Mouse (Mus musculus) thymus, postnatal 10 days (tissue): ENCODE measurements around the gene Slc12a9.
A peak's percentile ranks its signal among the peaks of the same experiment; 100 is the strongest.

ENCODE experiments used
- DNase-seq, 2 experiments: peaks; one replicate each; pipeline ENCODE4 v3.0.0; 2021; ENCODE audit warnings: low spot score in 2 of 2

Gene Slc12a9

GRCm38 (mm10) chr5:137346388-137346787 is 13.0 kb upstream of the Slc12a9 start:
- no peak for DNase-seq

GRCm38 (mm10) chr5:137345821-137346220 is 12.4 kb upstream of the Slc12a9 start:
- DNase-seq, result no peak

GRCm38 (mm10) chr5:137343869-137344268 is 10.5 kb upstream of the Slc12a9 start:
- DNase-seq, result no peak

- DNase-seq, result no peak
These were observed 10.0 kb upstream of the Slc12a9 start for GRCm38 (mm10) chr5:137343412-137343811.

GRCm38 (mm10) chr5:137342407-137343012 is 9.1 kb upstream of the Slc12a9 start:
- no peak for DNase-seq

GRCm38 (mm10) chr5:137340222-137340621 is 6.8 kb upstream of the Slc12a9 start:
- no peak for DNase-seq

- DNase-seq, result no peak
These were observed 6.0 kb upstream of the Slc12a9 start for GRCm38 (mm10) chr5:137339290-137339979.

GRCm38 (mm10) chr5:137338663-137339289 is 5.4 kb upstream of the Slc12a9 start:
- DNase-seq, result no peak

- peak; percentile 73 to 79 for DNase-seq
These were observed 4.9 kb upstream of the Slc12a9 start for GRCm38 (mm10) chr5:137338256-137338655.

- no peak for DNase-seq
These were observed 3.8 kb upstream of the Slc12a9 start for GRCm38 (mm10) chr5:137337190-137337589.

GRCm38 (mm10) chr5:137335066-137335465 is 1.7 kb upstream of the Slc12a9 start:
- no peak for DNase-seq

- no peak for DNase-seq
These were observed 920 bp upstream of the Slc12a9 start for GRCm38 (mm10) chr5:137334317-137334716.

GRCm38 (mm10) chr5:137332857-137333511 is 413 bp downstream of the Slc12a9 start:
- DNase-seq, result no peak

- no peak for DNase-seq
These were observed 2.5 kb downstream of the Slc12a9 start for GRCm38 (mm10) chr5:137330910-137331309.

GRCm38 (mm10) chr5:137320996-137321395 is 12.4 kb downstream of the Slc12a9 start:
- no peak for DNase-seq

GRCm38 (mm10) chr5:137318570-137318969 is 14.8 kb downstream of the Slc12a9 start:
- no peak for DNase-seq

- no peak for DNase-seq
These were observed 16.0 kb downstream of the Slc12a9 start for GRCm38 (mm10) chr5:137317361-137317760.

- DNase-seq, result peak in 1 of 2 experiments; percentile 56
These were observed 18.1 kb downstream of the Slc12a9 start for GRCm38 (mm10) chr5:137315084-137315903.

- no peak for DNase-seq
These were observed 19.0 kb downstream of the Slc12a9 start, which contains the start of gene Trip6 for GRCm38 (mm10) chr5:137314193-137315083. Trip6 (minus strand) TSS chr5:137314404.

- DNase-seq, result no peak
These were observed 19.8 kb downstream of the Slc12a9 start for GRCm38 (mm10) chr5:137313466-137314192.
